Mouse (Mus musculus) limb, embryonic 11.5 days (tissue): ENCODE measurements at regions not wholly inside any gene's neighbourhood (a gene's known extent, or its start where the extent isn't known, plus 50 kb on each side); places are given as distances from the start of the nearest gene placed in this dataset.

Experiments used
- ATAC-seq: fragments of 200-750 bp; cut with Nextera tagmentation; 2 replicates; pipeline ENCODE4 v1.8.0; 2017; ENCODE audit warnings: low read depth; ENCODE audit not compliant: insufficient number of reproducible peaks, low FRiP score, low TSS enrichment
- DNase-seq: peaks from one replicate; pipeline ENCODE4 v3.0.0-alpha.2; 2015; ENCODE audit warnings: low spot score
- H3K27ac ChIP-seq: fragments of 300-500 bp; sonication (generic); replicated peaks from 2 replicates; pipeline ENCODE4 v1.5.1; 2014; ENCODE audit warnings: low read depth, mild to moderate bottlenecking, low read length
- H3K27me3 ChIP-seq: fragments of 300-500 bp; sonication (generic); 2 replicates; pipeline ENCODE4 v1.6.1; 2014; ENCODE audit warnings: mild to moderate bottlenecking, low read length, mixed read lengths; ENCODE audit not compliant: control insufficient read depth, insufficient read depth
- H3K36me3 ChIP-seq: fragments of 300-500 bp; sonication (generic); 2 replicates; pipeline ENCODE4 v1.6.1; 2014; ENCODE audit warnings: mild to moderate bottlenecking, low read length, moderate library complexity, mixed read lengths; ENCODE audit not compliant: control insufficient read depth, insufficient read depth
- H3K4me1 ChIP-seq: fragments of 300-500 bp; sonication (generic); 2 replicates; pipeline ENCODE4 v1.6.1; 2014; ENCODE audit warnings: low read length, mixed read lengths; ENCODE audit not compliant: control insufficient read depth, insufficient read depth
- H3K4me2 ChIP-seq: fragments of 300-500 bp; sonication (generic); 2 replicates; pipeline ENCODE4 v1.6.1; 2014; ENCODE audit warnings: low read depth, mild to moderate bottlenecking, moderate library complexity; ENCODE audit not compliant: severe bottlenecking
- H3K4me3 ChIP-seq: fragments of 300-500 bp; sonication (generic); 2 replicates; pipeline ENCODE4 v1.5.1; 2014; ENCODE audit warnings: low read depth, low read length
- H3K9ac ChIP-seq: fragments of 300-500 bp; sonication (generic); 2 replicates; pipeline ENCODE4 v1.6.1; 2014; ENCODE audit warnings: mild to moderate bottlenecking, low read length
- H3K9me3 ChIP-seq: fragments of 300-500 bp; sonication (generic); 2 replicates; pipeline ENCODE4 v1.6.1; 2016; ENCODE audit warnings: low read length; ENCODE audit not compliant: control insufficient read depth
- WGBS: fragments of 180-500 bp; shearing (Covaris S2); extraction: QIAGEN DNeasy Blood & Tissue Kit; methylation state at CpG from one replicate; pipeline ENCODE4 v1.1.7; 2014; 5-methylcytosine and 5-hydroxymethylcytosine counted together

- 91% methylated on average over 1 of the region's 1 CpGs for WGBS
- ATAC-seq (no peak), DNase-seq (no peak)
- no peaks in the 10 kb centered on the region for H3K27me3 ChIP-seq
- H3K9me3 ChIP-seq = no peaks in the 10 kb centered on the region
- no peak overlapping the region for H3K27ac ChIP-seq
- no peaks in the 10 kb centered on the region for H3K4me1 ChIP-seq
- no peak overlapping the region for H3K9ac ChIP-seq
- H3K36me3 ChIP-seq = no peaks in the 10 kb centered on the region
- no peak overlapping the region for H3K4me2 ChIP-seq
- no peak overlapping the region for H3K4me3 ChIP-seq
These were observed 1418.7 kb downstream of the Cdh11 start for GRCm38 (mm10) chr8:101366722-101367121.

DNA sequence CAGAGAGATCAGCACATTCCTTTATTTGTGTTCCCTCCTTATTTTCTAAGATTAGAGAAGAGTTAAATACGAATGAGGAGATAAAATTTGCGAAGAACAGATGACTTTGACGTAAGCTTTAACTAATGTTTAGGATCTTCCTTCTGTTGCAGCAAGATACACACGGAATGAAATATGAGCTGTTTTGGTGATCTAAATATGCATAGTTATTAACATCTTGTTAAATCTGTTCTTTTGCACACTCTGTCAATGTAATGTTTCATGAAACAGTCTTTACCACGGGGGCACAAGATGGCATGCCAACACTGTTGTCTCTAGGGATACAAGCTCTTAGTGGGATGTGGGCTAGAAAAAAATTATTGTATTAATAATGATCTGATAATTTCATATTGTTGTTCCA, 1434.6 kb downstream of the Cdh11 start:
- DNase-seq = no peak
- Histone ChIP-seq H3K27ac (no peak overlapping the region), H3K4me1 (no peaks in the 10 kb centered on the region), H3K27me3 (no peaks in the 10 kb centered on the region), H3K4me3 (no peak overlapping the region), H3K9ac (no peak overlapping the region), H3K36me3 (no peaks in the 10 kb centered on the region), H3K4me2 (no peak overlapping the region), H3K9me3 (no peaks in the 10 kb centered on the region)
- no peak for ATAC-seq
- 85% methylated on average over 5 of the region's 5 CpGs for WGBS

DNA sequence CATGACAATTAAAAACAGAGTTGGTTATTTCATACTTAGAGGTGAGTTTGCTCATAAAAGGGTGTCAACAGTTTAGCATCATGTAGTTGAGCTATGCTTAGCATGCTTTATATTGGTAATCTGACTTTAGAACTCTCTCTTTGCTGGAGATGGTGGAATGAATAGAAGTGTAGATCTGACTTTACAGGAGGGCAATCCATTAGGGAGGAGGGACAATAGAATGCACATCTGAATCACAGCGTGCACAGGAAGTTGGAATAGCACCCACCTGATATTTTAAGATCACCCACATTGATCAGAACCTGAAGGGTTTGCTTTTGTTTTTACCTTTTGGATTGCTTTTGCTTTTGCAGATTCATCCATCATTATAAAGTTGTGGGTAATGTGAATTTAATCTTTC, 1435.7 kb downstream of the Cdh11 start:
- Histone ChIP-seq H3K36me3 (no peaks in the 10 kb centered on the region), H3K4me3 (no peak overlapping the region), H3K9ac (no peak overlapping the region), H3K27me3 (no peaks in the 10 kb centered on the region), H3K4me2 (no peak overlapping the region), H3K9me3 (no peaks in the 10 kb centered on the region), H3K27ac (no peak overlapping the region), H3K4me1 (no peaks in the 10 kb centered on the region)
- no peak for DNase-seq
- ATAC-seq = no peak
- 76% methylated on average over 1 of the region's 1 CpGs for WGBS

DNA sequence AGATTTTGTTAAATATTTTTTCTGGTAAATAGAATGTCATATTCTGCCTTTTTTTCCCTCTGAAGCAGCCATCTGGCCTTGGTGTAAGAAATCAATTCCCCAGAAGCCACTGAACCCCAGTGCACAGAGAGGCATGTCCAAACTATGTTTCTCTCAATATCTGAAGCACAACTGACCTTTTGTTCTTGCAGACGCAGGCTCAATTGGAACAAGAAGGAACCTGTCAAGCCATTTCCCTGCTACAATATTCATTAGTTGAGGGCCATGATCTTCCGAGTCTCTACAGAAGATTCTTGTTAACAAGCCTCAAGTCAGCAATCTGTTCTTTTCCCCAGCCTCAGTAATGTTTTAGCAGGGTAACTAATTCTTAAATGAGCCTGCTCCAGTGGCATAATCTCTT, 1456.2 kb downstream of the Cdh11 start:
- no peak for DNase-seq
- Histone ChIP-seq H3K4me2 (no peak overlapping the region), H3K4me1 (no peaks in the 10 kb centered on the region), H3K27me3 (no peaks in the 10 kb centered on the region), H3K9ac (no peak overlapping the region), H3K9me3 (no peaks in the 10 kb centered on the region), H3K27ac (no peak overlapping the region), H3K4me3 (no peak overlapping the region), H3K36me3 (no peaks in the 10 kb centered on the region)
- WGBS = 53% methylated on average over 2 of the region's 2 CpGs
- ATAC-seq = no peak

DNA sequence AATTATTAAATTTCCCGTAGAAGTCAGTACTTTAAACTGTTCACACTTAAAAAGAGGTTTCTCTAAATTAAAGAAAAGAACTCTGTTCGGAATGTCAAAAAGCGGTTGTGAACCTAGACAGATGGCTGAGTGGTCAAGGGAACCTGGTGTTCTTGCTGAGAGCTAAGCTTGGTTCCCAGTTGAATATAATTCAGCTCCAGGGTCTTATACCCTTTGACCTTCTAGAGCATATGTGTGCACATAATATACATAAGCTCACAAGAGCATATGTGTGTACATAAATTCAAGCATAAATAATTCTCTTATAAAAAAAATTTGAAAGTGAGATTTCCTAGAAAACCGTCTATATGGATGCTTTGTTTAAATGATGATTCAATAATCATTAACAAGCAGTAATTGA, 1456.7 kb downstream of the Cdh11 start:
- H3K9ac ChIP-seq = no peak overlapping the region
- no peak overlapping the region for H3K4me2 ChIP-seq
- DNase-seq = no peak
- H3K36me3 ChIP-seq = no peaks in the 10 kb centered on the region
- H3K27ac ChIP-seq = no peak overlapping the region
- no peaks in the 10 kb centered on the region for H3K4me1 ChIP-seq
- 78% methylated on average over 4 of the region's 4 CpGs for WGBS
- no peaks in the 10 kb centered on the region for H3K27me3 ChIP-seq
- no peak overlapping the region for H3K4me3 ChIP-seq
- no peak for ATAC-seq
- no peaks in the 10 kb centered on the region for H3K9me3 ChIP-seq

GRCm38 (mm10) chr8:101298571-101298970, 1486.9 kb downstream of the Cdh11 start:
- Histone ChIP-seq H3K9me3 (no peaks in the 10 kb centered on the region), H3K9ac (no peak overlapping the region), H3K4me2 (no peak overlapping the region), H3K4me3 (no peak overlapping the region), H3K4me1 (no peaks in the 10 kb centered on the region), H3K36me3 (no peaks in the 10 kb centered on the region), H3K27ac (no peak overlapping the region), H3K27me3 (no peaks in the 10 kb centered on the region)
- DNase-seq (no peak), ATAC-seq (no peak)
- 87% methylated on average over 2 of the region's 2 CpGs for WGBS

DNA sequence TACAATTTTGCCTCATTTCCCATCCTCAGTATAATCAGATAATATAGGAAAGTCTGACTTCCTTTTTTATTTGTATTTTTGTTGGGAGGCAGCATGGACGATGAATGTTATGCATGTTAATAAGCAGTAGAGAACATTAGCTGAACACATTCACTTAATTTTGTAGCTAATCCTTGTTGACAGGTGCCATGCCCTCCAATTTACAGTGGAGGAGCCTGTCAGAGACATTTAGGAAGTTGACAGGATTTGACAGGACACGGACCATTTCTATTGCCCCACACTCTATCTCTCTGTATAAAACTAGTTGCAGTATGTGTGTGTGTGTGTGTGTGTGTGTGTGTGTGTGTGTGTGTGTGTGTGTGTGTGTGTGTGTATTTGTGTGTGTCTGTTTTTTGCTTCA, 1495.4 kb downstream of the Cdh11 start:
- H3K27ac ChIP-seq = no peak overlapping the region
- H3K9ac ChIP-seq = no peak overlapping the region
- DNase-seq = no peak
- H3K4me1 ChIP-seq = no peaks in the 10 kb centered on the region
- H3K36me3 ChIP-seq = no peaks in the 10 kb centered on the region
- no peaks in the 10 kb centered on the region for H3K9me3 ChIP-seq
- WGBS = 95% methylated on average over 2 of the region's 2 CpGs
- no peaks in the 10 kb centered on the region for H3K27me3 ChIP-seq
- ATAC-seq = no peak
- no peak overlapping the region for H3K4me3 ChIP-seq
- no peak overlapping the region for H3K4me2 ChIP-seq

DNA sequence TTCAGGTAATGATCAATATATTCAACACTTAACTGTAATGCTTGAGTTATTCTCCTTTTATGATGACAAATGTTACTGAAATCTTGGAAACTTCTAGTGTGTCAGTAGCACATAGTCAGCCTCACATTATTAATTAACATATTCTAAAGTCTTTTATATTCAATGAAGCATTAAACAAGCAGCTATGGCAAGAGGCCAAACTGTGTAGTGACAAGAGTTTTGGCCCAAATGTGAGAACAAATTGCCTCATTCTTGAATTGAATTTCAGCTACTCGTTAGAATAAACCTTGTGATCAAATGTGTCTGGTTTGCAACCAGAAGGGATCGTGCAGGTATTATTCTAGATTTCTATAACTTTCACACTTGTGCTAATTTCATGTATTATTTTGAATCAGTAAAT, 1542.8 kb downstream of the Cdh11 start:
- 87% methylated on average over 2 of the region's 2 CpGs for WGBS
- no peaks in the 10 kb centered on the region for H3K27me3 ChIP-seq

GRCm38 (mm10) chr8:101241854-101242253, 1543.6 kb downstream of the Cdh11 start:
- no peaks in the 10 kb centered on the region for H3K9me3 ChIP-seq
- no peak for ATAC-seq
- DNase-seq = no peak
- H3K9ac ChIP-seq = no peak overlapping the region
- no peaks in the 10 kb centered on the region for H3K27me3 ChIP-seq
- no peaks in the 10 kb centered on the region for H3K36me3 ChIP-seq
- H3K4me2 ChIP-seq = no peak overlapping the region
- H3K4me1 ChIP-seq = no peaks in the 10 kb centered on the region
- 90% methylated on average over 4 of the region's 4 CpGs for WGBS
- H3K27ac ChIP-seq = no peak overlapping the region
- H3K4me3 ChIP-seq = no peak overlapping the region

More for the DNA sequence above, 1542.8 kb downstream of the Cdh11 start:
- no peaks in the 10 kb centered on the region for H3K9me3 ChIP-seq
- H3K27ac ChIP-seq = no peak overlapping the region
- no peaks in the 10 kb centered on the region for H3K36me3 ChIP-seq
- ATAC-seq = no peak
- no peak overlapping the region for H3K4me2 ChIP-seq
- no peak overlapping the region for H3K4me3 ChIP-seq
- no peak overlapping the region for H3K9ac ChIP-seq
- H3K4me1 ChIP-seq = no peaks in the 10 kb centered on the region
- no peak for DNase-seq
